Mouse (Mus musculus) layer of hippocampus, adult 2 months (tissue): ENCODE results near the gene Ddr1. TPM values are rescaled to one million over a fixed set of nuclear protein-coding genes. Genes with fewer than 3 reads are reported as not detected.

Experiments
- DNase-seq, 2 experiments: peaks; one replicate each; pipeline ENCODE4 v3.0.0; 2022; ENCODE audit warnings: low spot score in 2 of 2
- H3K27ac ChIP-seq: fragments of 200-600 bp; 2 replicates; pipeline ENCODE4 v1.8.1; 2022
- H3K4me3 ChIP-seq: fragments of 200-600 bp; 2 replicates; pipeline ENCODE4 v1.8.1; 2022; ENCODE audit warnings: mild to moderate bottlenecking
- CTCF ChIP-seq: fragments of 200-600 bp; conservative IDR thresholded peaks from 2 replicates; pipeline ENCODE4 v1.8.1; 2022; ENCODE audit warnings: antibody characterized with exemption, mild to moderate bottlenecking, moderate library complexity
- total RNA-seq, 2 experiments: library from RNA; stranded (reverse); gene quantifications; 2 replicates each; pipeline ENCODE4 v1.2.3; 2021

Ddr1 gene
- total RNA-seq, 2 experiments from 2014 or later, result 54.3 to 61.0 TPM

DNA sequence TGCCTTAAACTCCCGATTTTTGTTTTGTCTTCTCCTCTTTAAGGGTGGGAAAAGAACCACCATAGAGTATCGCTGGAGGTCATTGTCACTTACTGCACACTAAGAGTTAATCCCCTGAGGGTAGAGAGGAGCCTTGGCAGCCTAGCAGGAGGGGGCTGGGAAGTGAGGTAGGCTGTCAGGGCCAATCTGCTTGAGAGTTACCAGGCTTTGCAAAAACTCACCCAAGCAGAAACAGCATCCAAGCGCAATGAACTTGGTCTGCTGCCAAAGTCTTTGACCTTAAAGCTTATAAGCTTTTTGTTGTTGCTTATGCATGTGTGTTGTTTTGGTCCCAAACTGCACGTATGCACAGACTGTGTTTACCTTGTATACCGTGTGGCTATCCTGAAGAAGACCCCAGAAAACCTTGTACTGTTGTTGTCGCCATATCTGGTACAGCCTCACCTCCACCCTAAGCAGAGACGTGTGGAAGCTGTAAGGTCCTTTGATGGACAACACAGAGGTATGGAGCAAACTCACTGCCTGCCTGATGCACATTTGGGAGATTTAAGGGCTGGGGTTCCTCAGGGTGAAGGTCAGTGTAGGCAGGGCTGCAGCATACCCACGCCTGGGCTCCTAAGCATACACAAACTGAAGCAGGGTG lies 6.4 kb upstream of the Ddr1 start:
- Histone ChIP-seq H3K4me3 (no peak overlapping the region), H3K27ac (no peak overlapping the region)
- no peak for TF ChIP-seq CTCF
- DNase-seq, result no peak

DNA sequence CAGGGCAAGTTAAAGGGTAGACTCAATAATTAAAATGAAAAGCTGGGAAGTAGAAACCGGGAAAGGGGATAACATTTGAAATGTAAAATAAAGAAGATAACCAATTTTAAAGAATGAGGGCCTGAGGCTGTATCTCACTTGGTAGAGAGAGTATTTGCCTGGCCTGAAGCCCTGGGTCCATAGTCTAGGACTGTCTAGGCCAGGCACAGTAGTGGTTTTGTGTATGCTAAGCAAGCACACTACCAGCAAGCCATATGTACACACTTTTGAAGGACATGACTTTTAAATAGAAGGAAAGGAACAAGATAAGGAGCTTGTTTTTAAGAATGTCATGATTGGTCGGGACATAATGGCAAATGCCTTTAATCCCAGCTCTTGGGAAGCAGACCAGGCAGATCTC lies 4.2 kb upstream of the Ddr1 start:
- H3K27ac ChIP-seq, result no peak overlapping the region
- no peak overlapping the region for H3K4me3 ChIP-seq
- DNase-seq, result no peak
- no peak for TF ChIP-seq CTCF

DNA sequence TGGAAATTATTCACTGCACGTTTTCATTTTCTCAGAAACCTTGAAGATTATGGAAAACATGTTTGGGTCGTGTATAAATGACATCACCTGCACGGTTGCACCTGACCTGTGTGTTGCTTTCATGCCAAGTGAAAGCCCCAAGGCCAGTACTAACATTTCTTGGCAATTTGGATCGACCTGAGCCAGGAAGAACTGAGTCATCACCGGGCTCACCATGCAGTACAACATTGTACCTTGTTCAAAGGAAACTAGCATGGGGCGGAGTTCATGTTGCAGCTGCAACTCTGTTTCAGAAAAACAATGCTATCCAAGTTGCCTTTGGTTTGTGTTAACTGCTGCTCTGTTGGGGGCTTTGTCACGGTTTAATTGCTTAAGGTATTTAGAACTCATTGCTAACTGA lies 3.5 kb upstream of the Ddr1 start:
- TF ChIP-seq CTCF, result no peak
- no peak for DNase-seq
- no peak overlapping the region for H3K4me3 ChIP-seq
- H3K27ac ChIP-seq, result no peak overlapping the region

DNA sequence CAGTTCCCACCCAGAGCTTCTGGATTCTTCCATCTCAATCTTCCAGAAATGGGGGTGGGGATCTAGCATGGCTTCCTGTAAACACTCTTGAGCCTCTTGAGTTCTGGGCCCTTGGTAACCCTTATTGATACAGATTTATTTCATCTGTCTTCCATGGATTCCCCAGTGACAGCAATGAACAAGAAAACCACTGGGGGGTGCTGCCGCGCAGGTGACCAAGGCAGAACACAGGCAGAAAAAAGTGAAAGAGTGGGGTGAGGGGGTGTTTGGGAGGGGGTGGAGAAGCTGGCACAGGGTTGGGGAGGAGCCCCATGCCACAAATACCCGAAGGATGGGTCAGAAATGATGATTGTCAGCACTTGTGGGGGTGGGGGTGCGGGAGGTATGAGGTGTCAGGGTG lies 1.4 kb upstream of the Ddr1 start:
- no peak for DNase-seq
- no peak overlapping the region for H3K4me3 ChIP-seq
- peak; percentile 74 for TF ChIP-seq CTCF
- H3K27ac ChIP-seq, result no peak overlapping the region; the same call in 1 of the 2 replicates

DNA sequence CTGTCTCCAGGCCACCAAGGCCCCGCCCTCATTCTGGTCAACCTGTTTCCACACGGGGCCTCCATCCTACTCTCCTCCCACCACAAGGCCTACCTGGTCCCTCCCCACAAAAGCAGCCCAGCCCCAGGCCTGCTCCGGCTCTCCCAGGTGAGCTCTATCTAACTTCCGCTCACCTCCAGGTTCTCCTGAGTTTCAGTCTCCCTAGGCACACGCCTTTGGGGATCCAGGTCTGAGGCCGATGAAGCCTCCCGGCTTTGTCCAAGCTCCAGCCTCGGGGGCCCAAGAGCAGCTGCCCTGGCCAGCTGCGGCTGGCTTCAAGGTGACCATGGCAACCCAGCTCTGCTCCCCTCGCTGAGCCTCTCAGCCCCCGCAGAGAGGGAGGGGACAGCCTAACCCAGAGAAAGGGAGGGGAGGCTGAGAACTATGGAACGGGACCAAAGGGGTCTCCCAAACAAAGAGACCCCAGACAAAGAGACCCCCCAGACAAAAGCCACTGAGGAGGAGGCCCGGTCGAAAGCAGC lies 610 bp downstream of the Ddr1 start:
- no peak for DNase-seq
- Histone ChIP-seq H3K27ac (peak overlapping the region; percentile 90), H3K4me3 (peak overlapping the region; percentile 36)
- TF ChIP-seq CTCF, result no peak

DNA sequence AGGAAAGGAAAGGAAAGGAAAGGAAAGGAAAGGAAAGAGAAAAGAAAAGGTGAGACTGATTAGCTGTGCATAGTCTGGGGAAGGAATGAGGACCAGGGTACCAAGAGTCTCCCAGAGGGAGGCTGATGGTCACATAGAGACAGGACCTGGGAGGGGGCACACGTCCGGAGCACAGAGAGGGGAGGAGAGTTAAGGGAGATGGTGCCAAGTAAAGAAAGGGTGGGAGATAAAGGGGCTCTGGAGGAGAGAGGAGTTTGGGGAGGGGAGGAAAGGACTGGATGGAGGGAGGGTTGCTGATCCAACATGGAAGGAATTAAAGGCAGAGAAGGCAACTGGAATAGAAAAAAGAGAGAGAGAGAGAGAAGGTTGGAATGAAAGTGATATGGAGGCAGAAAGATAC lies 1.4 kb downstream of the Ddr1 start:
- no peak for DNase-seq
- no peak for TF ChIP-seq CTCF
- Histone ChIP-seq H3K27ac (peak overlapping the region; percentile 61), H3K4me3 (peak overlapping the region; percentile 31; the same call in 1 of the 2 replicates)

DNA sequence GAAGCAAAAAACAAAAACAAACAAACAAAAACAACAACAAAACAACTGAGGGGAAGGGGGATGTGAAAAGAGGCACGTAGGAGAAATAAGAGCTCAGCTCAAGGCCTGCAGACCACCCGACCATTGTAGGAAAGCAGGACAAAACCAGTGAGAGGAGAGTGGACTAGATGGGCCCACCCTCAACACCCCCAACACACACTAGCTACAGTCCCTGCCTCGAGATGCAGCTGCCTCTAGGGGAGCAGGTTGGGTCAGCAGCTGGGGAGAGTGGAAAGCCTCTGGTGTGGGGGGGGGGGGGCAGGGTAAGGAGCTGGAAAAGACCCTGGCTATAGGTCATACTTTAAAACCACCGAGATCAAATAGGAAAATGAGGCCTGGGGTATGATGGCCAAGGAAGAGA lies 1.8 kb downstream of the Ddr1 start:
- H3K4me3 ChIP-seq, result peak overlapping the region; percentile 84; the same call in 1 of the 2 replicates
- peak overlapping the region; percentile 97 for H3K27ac ChIP-seq
- TF ChIP-seq CTCF, result no peak
- no peak for DNase-seq

DNA sequence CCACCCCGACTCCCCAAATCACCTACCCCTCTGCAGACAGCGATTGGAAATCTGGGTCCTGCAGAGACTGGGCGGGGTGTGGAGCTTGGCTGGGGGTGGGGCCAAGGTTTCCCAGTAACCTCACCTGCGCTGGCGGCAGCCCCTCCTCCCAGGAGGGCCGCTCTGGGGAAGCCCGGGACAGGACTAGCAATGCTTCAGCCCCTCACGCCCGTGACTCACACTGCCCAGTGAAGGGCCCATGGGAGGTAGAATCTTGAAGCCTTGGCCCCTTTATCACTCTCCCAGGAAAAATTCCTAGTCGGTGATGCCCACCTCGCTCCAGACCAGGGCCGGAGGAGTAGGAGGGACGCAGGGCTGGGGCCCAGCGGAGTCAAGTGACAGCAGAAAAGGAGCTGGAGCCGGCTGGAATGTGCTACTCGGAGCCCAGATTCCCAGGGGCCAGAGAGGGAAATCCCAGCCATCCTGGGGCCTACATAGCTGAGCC lies 2.4 kb downstream of the Ddr1 start:
- no peak for TF ChIP-seq CTCF
- Histone ChIP-seq H3K4me3 (peak overlapping the region; percentile 84), H3K27ac (peak overlapping the region; percentile 97)
- no peak for DNase-seq

DNA sequence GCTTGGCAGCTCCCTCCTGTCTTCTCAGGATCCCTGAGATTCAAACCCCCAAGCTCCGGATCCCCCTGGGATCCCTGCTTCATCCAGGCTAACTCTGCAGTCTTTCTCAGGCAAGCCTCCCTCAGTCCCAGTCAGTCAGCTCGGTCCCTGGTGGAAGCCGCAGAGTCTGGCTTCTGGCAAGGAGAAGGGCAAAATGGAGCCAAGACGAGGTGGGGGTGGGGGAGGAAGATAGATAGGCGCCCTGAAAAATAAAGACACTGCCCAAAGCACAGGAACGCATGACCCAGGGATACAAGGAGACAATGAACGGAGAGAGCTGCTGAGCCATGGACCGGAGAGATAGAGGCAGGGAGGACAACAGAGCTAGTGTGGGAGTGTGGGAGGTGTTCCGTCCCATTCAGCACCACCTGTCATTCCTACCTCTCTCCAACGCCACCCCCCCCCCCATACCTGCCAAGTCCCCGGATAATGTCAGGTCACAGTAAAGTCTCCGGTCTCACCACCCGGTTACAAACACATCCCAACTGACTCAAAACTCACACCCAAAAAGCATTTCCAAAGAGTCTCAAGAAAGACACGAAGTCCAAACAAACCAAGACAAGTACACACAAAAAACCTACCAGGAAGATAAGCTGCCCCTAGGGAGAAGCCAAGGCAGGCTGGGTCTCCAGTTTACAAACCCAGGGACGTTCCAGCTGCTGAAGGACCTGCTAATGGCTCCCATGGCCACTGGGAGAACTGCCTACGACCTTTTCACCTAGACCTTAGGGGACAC lies 3.0 kb downstream of the Ddr1 start:
- DNase-seq, result no peak
- no peak for TF ChIP-seq CTCF
- Histone ChIP-seq H3K4me3 (peak overlapping the region; percentile 84), H3K27ac (peak overlapping the region; percentile 97)

DNA sequence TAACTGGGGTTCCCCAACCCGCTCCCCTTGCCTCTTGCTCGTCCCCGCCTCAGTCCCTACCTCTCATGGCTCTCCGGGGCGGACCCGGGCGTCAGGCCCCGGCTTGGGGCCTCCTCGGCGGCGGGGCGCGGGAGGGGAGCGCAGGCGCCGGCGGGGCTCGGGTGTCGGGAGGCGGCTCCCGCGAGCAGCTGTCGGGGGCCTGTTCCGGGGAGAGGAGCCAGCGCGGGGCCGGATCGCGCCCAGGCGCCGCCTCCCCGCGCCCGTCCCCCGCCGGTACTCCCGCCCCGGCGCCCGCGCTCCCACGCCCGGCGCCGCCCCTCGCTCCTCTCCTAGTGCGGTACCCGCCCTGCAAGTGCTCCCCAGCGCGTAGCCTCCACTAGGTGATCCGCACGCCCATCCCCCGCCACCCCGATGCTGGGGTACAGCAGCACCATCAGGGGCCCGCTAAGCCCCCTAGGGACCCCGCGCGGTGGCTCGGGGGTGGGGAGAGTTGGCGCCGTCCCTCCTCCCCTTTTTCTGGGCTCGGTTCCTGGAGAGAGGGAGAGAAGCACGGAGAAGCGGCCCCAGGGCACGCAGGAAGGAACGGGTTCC lies 4.0 kb downstream of the Ddr1 start:
- TF ChIP-seq CTCF, result peak; percentile 24; the same call in 1 of the 2 replicates

DNA sequence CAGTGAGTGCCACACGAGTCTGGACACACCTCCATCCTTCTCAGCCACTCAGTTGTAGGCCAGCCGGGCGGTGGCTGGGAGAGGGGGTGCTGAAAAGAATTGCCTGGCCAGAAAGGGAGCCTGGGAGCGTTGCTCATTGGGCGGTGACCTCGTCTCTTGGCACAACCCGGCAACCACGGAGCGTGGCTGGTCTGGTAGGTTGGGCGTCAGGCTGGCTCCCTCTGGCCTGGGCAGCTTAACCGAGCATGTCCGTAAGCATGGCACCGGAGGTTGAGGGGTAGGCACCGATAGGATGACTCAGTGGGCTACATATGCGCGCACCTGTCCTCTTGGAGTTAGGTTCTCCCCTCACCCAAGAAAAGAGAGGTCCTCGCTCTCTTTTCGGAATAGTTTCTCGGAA lies 4.5 kb downstream of the Ddr1 start:
- Histone ChIP-seq H3K4me3 (peak overlapping the region; percentile 84), H3K27ac (peak overlapping the region; percentile 97)
- TF ChIP-seq CTCF, result no peak
- DNase-seq, result peak; percentile 67 to 70

More for the DNA sequence above, 4.0 kb downstream of the Ddr1 start:
- peak; percentile 84 to 88 for DNase-seq
- Histone ChIP-seq H3K27ac (peak overlapping the region; percentile 97), H3K4me3 (peak overlapping the region; percentile 84)

DNA sequence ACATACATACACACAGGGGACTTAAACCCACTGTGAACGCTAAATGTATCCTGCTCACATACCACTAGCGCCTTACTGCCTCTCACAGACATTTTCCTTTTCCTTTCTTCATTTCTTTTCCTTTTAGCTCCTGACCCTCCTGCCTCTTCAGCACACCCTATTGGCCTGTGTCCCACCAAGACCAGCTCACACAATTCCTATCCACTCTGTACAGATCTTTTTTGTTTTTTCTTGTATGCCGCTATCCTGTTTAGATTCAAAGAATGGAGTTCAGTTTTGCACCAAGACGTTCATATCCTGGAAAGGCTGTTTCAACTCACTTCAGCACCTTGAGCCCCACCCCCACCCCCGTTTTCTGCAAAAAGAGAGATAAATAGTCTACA lies 5.9 kb downstream of the Ddr1 start:
- no peak for DNase-seq
- Histone ChIP-seq H3K4me3 (peak overlapping the region; percentile 46), H3K27ac (peak overlapping the region; percentile 97)
- TF ChIP-seq CTCF, result no peak

DNA sequence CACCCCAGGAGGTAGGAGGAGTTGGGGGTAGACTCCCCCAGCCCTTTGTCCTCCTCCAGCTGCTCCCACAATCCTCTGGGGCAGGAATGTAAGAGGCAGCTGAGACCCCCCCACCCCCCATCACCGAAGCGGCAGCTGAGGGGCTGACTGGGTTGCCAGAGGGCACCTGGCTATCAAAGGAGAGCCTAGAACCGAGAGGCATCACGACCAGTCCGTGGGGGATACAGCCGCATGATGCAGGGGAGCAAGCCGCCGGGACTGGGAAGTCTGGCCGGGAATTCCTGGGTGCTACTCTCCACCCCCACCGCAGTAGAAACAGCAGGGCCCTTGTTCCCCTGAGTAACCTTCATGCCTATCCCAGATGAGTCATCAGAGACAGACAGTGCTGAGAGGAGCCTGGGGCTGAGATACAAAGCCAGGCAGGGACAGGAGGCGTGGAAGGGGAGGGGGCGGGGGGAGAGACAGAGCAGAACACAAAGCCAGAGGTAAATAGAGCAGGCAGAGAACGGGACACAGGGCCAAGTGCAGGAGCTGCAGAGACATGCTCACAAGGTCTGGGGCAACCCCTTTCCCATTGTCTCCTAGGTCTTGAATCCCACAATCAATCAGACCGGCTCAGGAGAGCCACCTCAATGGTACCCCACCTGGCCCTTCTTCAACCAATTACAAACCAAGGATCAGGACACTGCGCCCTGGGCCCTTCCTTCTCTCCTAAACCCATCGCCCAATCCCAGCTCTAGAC lies 6.5 kb downstream of the Ddr1 start:
- Histone ChIP-seq H3K27ac (peak overlapping the region; percentile 97), H3K4me3 (peak overlapping the region; percentile 46)
- TF ChIP-seq CTCF, result no peak
- DNase-seq, result peak in 1 of 2 experiments; percentile 50
